Mouse (Mus musculus) bone marrow, adult 2 months (tissue): ENCODE measurements at regions not wholly inside any gene's neighbourhood (a gene's known extent, or its start where the extent isn't known, plus 50 kb on each side); places are given as distances from the start of the nearest gene placed in this dataset.

Experiments
- CTCF ChIP-seq: fragments of 200-500 bp; IDR thresholded peaks from 2 replicates; pipeline ENCODE4 v1.5.1; 2011; ENCODE audit warnings: low read length, control low read depth; ENCODE audit not compliant: control insufficient read depth, insufficient read depth
- POLR2A ChIP-seq: fragments of 200-500 bp; IDR thresholded peaks from 2 replicates; pipeline ENCODE4 v1.6.1; 2011; ENCODE audit warnings: low read depth, mild to moderate bottlenecking, control low read depth, low read length, borderline replicate concordance; ENCODE audit not compliant: control insufficient read depth

GRCm38 (mm10) chr19:15617233-15617915 lies 329.8 kb downstream of the Psat1 start:
- TF ChIP-seq CTCF = peak; percentile 22; the same call in 1 of the 2 replicates
- TF ChIP-seq POLR2A = no peak
